Mouse (Mus musculus) hindbrain, embryonic 11.5 days (tissue): Measurements from ENCODE around the gene Nampt. TPM values are rescaled to one million over a fixed set of nuclear protein-coding genes. Genes with fewer than 3 reads are reported as not detected.

Source experiments
- ATAC-seq: fragments of 200-750 bp; cut with Nextera tagmentation; 2 replicates; pipeline ENCODE4 v1.8.0; 2017; ENCODE audit warnings: mild to moderate bottlenecking, moderate TSS enrichment, moderate library complexity; ENCODE audit not compliant: low FRiP score
- DNase-seq: peaks from one replicate; pipeline ENCODE4 v3.0.0-alpha.2; 2015; ENCODE audit warnings: low spot score
- H3K27ac ChIP-seq: fragments of 300-500 bp; sonication (generic); 2 replicates; pipeline ENCODE4 v1.5.1; 2014; ENCODE audit warnings: mild to moderate bottlenecking, low read depth, low read length
- H3K27me3 ChIP-seq: fragments of 300-500 bp; sonication (generic); 2 replicates; pipeline ENCODE4 v1.6.1; 2014; ENCODE audit warnings: mild to moderate bottlenecking, low read length, moderate library complexity, mixed read lengths; ENCODE audit not compliant: control insufficient read depth, insufficient read depth
- H3K36me3 ChIP-seq: fragments of 300-500 bp; sonication (generic); 2 replicates; pipeline ENCODE4 v1.6.1; 2014; ENCODE audit warnings: mild to moderate bottlenecking, low read length, moderate library complexity, mixed read lengths; ENCODE audit not compliant: control insufficient read depth, insufficient read depth
- H3K4me1 ChIP-seq: fragments of 300-500 bp; sonication (generic); replicated peaks from 2 replicates; pipeline ENCODE4 v1.6.1; 2014; ENCODE audit warnings: low read length, mixed read lengths; ENCODE audit not compliant: control insufficient read depth, insufficient read depth
- H3K4me2 ChIP-seq: fragments of 300-500 bp; sonication (generic); replicated peaks from 2 replicates; pipeline ENCODE4 v1.6.1; 2014; ENCODE audit warnings: mild to moderate bottlenecking, low read depth, low read length
- H3K4me3 ChIP-seq: fragments of 300-500 bp; sonication (generic); 2 replicates; pipeline ENCODE4 v1.5.1; 2014; ENCODE audit warnings: low read depth, low read length
- H3K9ac ChIP-seq: fragments of 300-500 bp; sonication (generic); 2 replicates; pipeline ENCODE4 v1.6.1; 2014; ENCODE audit warnings: low read depth, low read length
- H3K9me3 ChIP-seq: fragments of 300-500 bp; sonication (generic); 2 replicates; pipeline ENCODE4 v1.6.1; 2016; ENCODE audit warnings: low read length; ENCODE audit not compliant: control insufficient read depth
- WGBS: fragments of 180-500 bp; shearing (Covaris S2); extraction: QIAGEN DNeasy Blood & Tissue Kit; methylation state at CpG from one replicate; pipeline ENCODE4 v1.1.7; 2014; 5-methylcytosine and 5-hydroxymethylcytosine counted together
- polyA plus RNA-seq: library from polyadenylated mRNA; unstranded; fragments of >200 nt; fragmentation: Nextera tagmentation; extraction: Ambion mirVana; gene quantifications from 2 replicates; pipeline ENCODE4 v1.2.1, GENCODE M21; 2014

Gene Nampt
- polyA plus RNA-seq, 1 experiment from 2014 or later = 36.1 TPM

GRCm38 (mm10) chr12:32820688-32821503 lies 1.6 kb downstream of the Nampt start:
- Histone ChIP-seq H3K36me3 (no peaks in the 10 kb centered on the region), H3K4me3 (peak overlapping the region; percentile 77), H3K4me1 (no peaks in the 10 kb centered on the region), H3K9ac (peak overlapping the region; percentile 78), H3K4me2 (peak overlapping the region; percentile 68), H3K9me3 (no peaks in the 10 kb centered on the region), H3K27ac (peak overlapping the region; percentile 91), H3K27me3 (no peaks in the 10 kb centered on the region)
- DNase-seq (peak; percentile 82), ATAC-seq (peak; percentile 84)
- 2% methylated on average over 47 of the region's 49 CpGs for WGBS

DNA sequence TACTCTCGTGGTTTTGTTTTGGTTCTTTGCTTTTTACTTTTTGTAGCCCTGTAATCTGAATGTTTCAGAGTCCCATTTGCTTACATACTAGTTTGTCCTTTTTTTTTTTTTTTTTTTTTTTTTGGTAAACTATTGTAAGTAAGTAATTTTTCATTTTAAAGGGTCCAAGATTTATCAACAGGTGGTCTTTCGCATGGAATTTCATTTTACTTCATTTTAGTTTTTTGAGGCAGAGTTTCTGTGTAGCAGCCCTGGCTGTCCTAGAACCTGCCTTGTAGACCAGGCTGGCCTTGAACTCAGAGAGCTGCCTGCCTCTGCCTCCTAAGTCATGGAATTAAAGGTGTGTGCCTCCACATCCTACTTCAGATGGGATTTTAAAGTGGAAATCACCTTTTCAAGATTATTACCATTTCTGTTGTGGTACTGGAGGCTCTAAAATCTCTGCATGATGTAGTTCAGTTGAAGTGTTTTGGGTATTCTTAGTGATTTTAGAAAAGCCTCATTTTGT lies 2.2 kb downstream of the Nampt start:
- Histone ChIP-seq H3K36me3 (no peaks in the 10 kb centered on the region), H3K4me1 (no peaks in the 10 kb centered on the region), H3K4me2 (peak overlapping the region; percentile 68), H3K9ac (no peak overlapping the region), H3K27ac (no peak overlapping the region), H3K27me3 (no peaks in the 10 kb centered on the region), H3K4me3 (peak overlapping the region; percentile 77), H3K9me3 (no peaks in the 10 kb centered on the region)
- 42% methylated on average over 2 of the region's 2 CpGs for WGBS
- ATAC-seq = no peak
- DNase-seq = no peak

DNA sequence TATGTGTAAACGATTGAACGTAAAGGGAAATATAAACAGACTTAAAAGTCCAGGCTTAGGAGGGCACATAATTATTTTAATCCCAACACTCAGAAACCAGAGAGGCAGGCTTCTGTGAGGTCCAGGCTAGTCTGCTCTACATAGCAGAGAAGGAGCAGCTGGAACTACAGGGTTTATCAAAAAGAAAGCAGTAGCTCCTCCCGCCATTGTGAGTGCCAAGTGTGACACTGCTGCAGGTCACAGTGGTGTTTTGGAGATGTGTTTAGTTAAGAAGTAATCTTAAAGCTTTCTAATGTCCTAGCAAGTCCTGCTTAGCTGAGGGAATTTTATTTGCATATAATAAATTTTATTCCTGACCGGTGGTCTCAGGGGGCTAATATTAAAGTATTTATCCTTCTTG lies 2.7 kb downstream of the Nampt start:
- 85% methylated on average over 4 of the region's 4 CpGs for WGBS
- Histone ChIP-seq H3K36me3 (no peaks in the 10 kb centered on the region), H3K4me2 (no peak overlapping the region), H3K4me3 (no peak overlapping the region), H3K9me3 (no peaks in the 10 kb centered on the region), H3K27ac (no peak overlapping the region), H3K27me3 (no peaks in the 10 kb centered on the region), H3K9ac (no peak overlapping the region), H3K4me1 (no peaks in the 10 kb centered on the region)
- ATAC-seq = no peak
- no peak for DNase-seq

DNA sequence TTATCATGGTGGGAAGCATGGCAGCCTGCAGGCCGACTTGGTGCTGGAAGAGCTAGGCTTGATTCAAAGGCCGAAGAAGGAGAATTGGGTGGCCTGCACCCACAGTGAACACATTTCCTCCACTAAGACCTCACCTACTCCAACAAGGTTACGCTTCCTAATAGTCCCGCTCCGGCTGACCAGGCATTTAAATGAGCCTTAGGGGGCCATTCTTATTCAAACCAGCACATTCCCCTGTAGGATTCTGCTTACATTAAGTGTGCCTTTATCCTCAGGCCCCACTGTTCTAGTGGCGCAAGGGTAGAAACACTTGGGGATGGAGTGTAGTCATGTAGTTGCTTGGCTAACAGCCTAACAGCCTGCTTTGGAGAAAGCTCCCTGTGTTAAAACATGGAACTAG lies 5.2 kb downstream of the Nampt start:
- no peaks in the 10 kb centered on the region for H3K27me3 ChIP-seq
- H3K4me1 ChIP-seq = no peaks in the 10 kb centered on the region
- no peak overlapping the region for H3K9ac ChIP-seq
- no peaks in the 10 kb centered on the region for H3K9me3 ChIP-seq
- ATAC-seq (no peak), DNase-seq (no peak)
- no peaks in the 10 kb centered on the region for H3K36me3 ChIP-seq
- WGBS = 53% methylated on average over 6 of the region's 6 CpGs
- no peak overlapping the region for H3K27ac ChIP-seq
- no peak overlapping the region for H3K4me3 ChIP-seq
- no peak overlapping the region for H3K4me2 ChIP-seq

- H3K27ac ChIP-seq = no peak overlapping the region
- H3K4me3 ChIP-seq = no peak overlapping the region
- DNase-seq = peak; percentile 51
- H3K9ac ChIP-seq = no peak overlapping the region
- no peaks in the 10 kb centered on the region for H3K4me1 ChIP-seq
- H3K9me3 ChIP-seq = no peaks in the 10 kb centered on the region
- H3K27me3 ChIP-seq = no peaks in the 10 kb centered on the region
- H3K36me3 ChIP-seq = no peaks in the 10 kb centered on the region
- H3K4me2 ChIP-seq = no peak overlapping the region
- ATAC-seq = no peak
- WGBS = 38% methylated on average over 3 of the region's 3 CpGs
These were observed 7.6 kb downstream of the Nampt start for GRCm38 (mm10) chr12:32826971-32827370.

- H3K4me3 ChIP-seq = no peak overlapping the region
- H3K36me3 ChIP-seq = 0 out of 2 replicates have a peak, but pooled peaks cover 2% of the 10 kb centered on the region
- no peaks in the 10 kb centered on the region for H3K9me3 ChIP-seq
- H3K4me1 ChIP-seq = no peaks in the 10 kb centered on the region
- DNase-seq (no peak), ATAC-seq (no peak)
- H3K9ac ChIP-seq = no peak overlapping the region
- H3K27me3 ChIP-seq = no peaks in the 10 kb centered on the region
- H3K4me2 ChIP-seq = no peak overlapping the region
- WGBS = 77% methylated on average over 8 of the region's 8 CpGs
- no peak overlapping the region for H3K27ac ChIP-seq
These were observed 8.9 kb downstream of the Nampt start for GRCm38 (mm10) chr12:32828137-32828760.

GRCm38 (mm10) chr12:32829321-32830090 lies 10.2 kb downstream of the Nampt start:
- DNase-seq (no peak), ATAC-seq (no peak)
- no peaks in the 10 kb centered on the region for H3K4me1 ChIP-seq
- H3K36me3 ChIP-seq = 0 out of 2 replicates have a peak, but pooled peaks cover 2% of the 10 kb centered on the region
- no peaks in the 10 kb centered on the region for H3K27me3 ChIP-seq
- WGBS = 95% methylated on average over 9 of the region's 9 CpGs
- H3K27ac ChIP-seq = no peak overlapping the region
- H3K9ac ChIP-seq = no peak overlapping the region
- H3K9me3 ChIP-seq = no peaks in the 10 kb centered on the region
- H3K4me2 ChIP-seq = no peak overlapping the region
- no peak overlapping the region for H3K4me3 ChIP-seq

DNA sequence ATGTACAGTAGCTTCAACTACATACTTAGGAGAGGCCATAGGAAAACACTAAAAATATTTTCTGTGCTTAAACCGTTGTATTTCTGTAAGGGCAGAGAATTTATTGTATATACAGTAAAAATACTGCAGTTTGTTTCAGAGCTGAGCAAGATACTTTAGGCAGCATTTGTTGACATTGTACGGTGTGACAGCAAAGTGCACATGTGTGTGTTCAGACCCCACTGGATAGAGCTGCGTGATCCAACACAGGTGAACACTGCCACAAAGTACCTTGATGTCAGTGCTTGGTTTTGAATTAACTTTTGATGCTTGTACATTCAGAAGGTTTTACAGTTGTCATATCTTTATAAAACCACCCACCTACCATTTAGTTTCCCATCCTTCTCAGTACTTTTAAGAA lies 12.7 kb downstream of the Nampt start:
- Histone ChIP-seq H3K4me1 (no peaks in the 10 kb centered on the region), H3K9me3 (no peaks in the 10 kb centered on the region), H3K4me3 (no peak overlapping the region), H3K27me3 (no peaks in the 10 kb centered on the region), H3K36me3 (0 out of 2 replicates have a peak, but pooled peaks cover 5% of the 10 kb centered on the region), H3K9ac (no peak overlapping the region), H3K4me2 (no peak overlapping the region), H3K27ac (no peak overlapping the region)
- ATAC-seq (no peak), DNase-seq (no peak)
- WGBS = 96% methylated on average over 3 of the region's 3 CpGs
